Mouse (Mus musculus) MN1 (cell line): ENCODE measurements around the gene Gdpd1.

Experiments
- DNase-seq: peaks from one replicate; pipeline ENCODE4 v3.0.0-alpha.2; 2016; ENCODE audit warnings: low spot score

The Gdpd1 gene

DNA sequence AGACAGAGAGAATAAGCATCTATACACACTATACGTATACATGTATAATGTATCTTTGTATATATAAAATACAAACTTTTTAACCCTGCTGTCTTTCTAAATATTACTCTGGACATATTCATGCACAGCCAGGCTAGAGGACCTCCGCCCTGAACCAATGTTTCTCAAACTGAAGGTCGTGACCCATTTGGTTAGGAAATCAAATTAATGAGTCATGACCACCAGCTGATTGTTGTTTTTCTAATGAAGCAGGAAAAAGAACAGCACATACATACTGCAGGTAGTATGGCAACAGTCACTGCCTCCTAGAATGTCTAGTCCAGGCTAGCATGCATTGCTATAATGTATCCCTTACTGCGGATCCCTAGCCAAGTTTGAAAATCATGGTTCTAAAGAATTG is 82.6 kb downstream of the Gdpd1 start:
- no peak for DNase-seq

GRCm38 (mm10) chr11:86990309-86990708 is 83.6 kb downstream of the Gdpd1 start:
- no peak for DNase-seq

GRCm38 (mm10) chr11:86984990-86985389 is 88.9 kb downstream of the Gdpd1 start:
- no peak for DNase-seq
